Mouse (Mus musculus): Measurements from ENCODE around the gene Sh3d19. TPM values are rescaled to one million over a fixed set of nuclear protein-coding genes. Genes with fewer than 3 reads are reported as not detected.

Gene Sh3d19
- polyA plus RNA-seq, 1 experiment from 2014 or later, result 4.6 TPM

- ATAC-seq (no peak), DNase-seq (ENCODE audit: low spot score) (no peak)
- H3K27me3 ChIP-seq (replicated peaks; ENCODE audit: control insufficient read depth, insufficient read depth, low read length), result no peaks in the 10 kb centered on the region
- H3K9ac ChIP-seq (ENCODE audit: low read length), result no peak overlapping the region
- no peaks in the 10 kb centered on the region for H3K9me3 ChIP-seq (replicated peaks; ENCODE audit: control insufficient read depth, low read length)
- H3K4me2 ChIP-seq (ENCODE audit: low read length), result no peak overlapping the region
- no peak overlapping the region for H3K4me3 ChIP-seq (ENCODE audit: low read depth, low read length)
- H3K36me3 ChIP-seq (ENCODE audit: control insufficient read depth, insufficient read depth, low read length), result no peaks in the 10 kb centered on the region
- WGBS, result 75% methylated on average over 4 of the region's 4 CpGs
- no peaks in the 10 kb centered on the region for H3K4me1 ChIP-seq (ENCODE audit: control insufficient read depth, insufficient read depth, low read length)
- no peak overlapping the region for H3K27ac ChIP-seq (ENCODE audit: low read depth, low read length)
Observed at GRCm38 (mm10) chr3:86056678-86057077, 85.8 kb downstream of the Sh3d19 start.

DNA sequence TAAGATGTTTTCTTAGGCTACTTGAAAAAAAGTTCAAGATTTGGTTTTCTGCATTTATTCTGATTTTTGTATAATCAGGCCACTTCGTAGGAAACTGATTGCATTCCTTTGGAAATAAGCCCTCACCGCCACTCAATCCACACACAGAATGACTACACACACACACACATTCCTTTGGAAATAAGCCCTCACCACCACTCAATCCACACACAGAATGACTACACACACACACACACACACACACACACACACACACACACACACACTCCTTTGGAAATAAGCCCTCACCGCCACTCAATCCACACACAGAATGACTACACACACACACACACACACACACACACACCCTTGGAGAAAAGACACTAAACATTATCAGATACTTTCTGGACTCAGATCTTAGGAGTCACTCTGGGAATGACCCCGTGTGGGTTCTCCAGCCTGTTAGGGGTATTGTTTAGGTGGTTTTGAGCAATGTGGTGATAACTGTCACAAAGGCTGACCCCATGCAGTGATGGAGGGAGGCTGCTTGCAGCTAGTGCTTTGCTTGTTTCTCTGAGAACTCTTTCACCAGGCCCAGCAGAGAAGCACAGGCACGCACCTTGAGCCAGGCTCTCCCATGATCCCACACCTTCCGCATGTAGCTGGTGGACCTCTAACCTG lies 86.7 kb downstream of the Sh3d19 start:
- no peak overlapping the region for H3K27ac ChIP-seq (ENCODE audit: low read depth, low read length)
- WGBS, result 69% methylated on average over 6 of the region's 6 CpGs
- H3K36me3 ChIP-seq (ENCODE audit: control insufficient read depth, insufficient read depth, low read length), result no peaks in the 10 kb centered on the region
- ATAC-seq, result no peak
- no peak overlapping the region for H3K4me2 ChIP-seq (ENCODE audit: low read length)
- DNase-seq (ENCODE audit: low spot score), result no peak
- H3K9me3 ChIP-seq (replicated peaks; ENCODE audit: control insufficient read depth, low read length), result no peaks in the 10 kb centered on the region
- no peak overlapping the region for H3K9ac ChIP-seq (ENCODE audit: low read length)
- no peaks in the 10 kb centered on the region for H3K27me3 ChIP-seq (replicated peaks; ENCODE audit: control insufficient read depth, insufficient read depth, low read length)
- H3K4me1 ChIP-seq (ENCODE audit: control insufficient read depth, insufficient read depth, low read length), result no peaks in the 10 kb centered on the region
- no peak overlapping the region for H3K4me3 ChIP-seq (ENCODE audit: low read depth, low read length)

- Histone ChIP-seq H3K4me1 (ENCODE audit: control insufficient read depth, insufficient read depth, low read length) (no peaks in the 10 kb centered on the region), H3K36me3 (ENCODE audit: control insufficient read depth, insufficient read depth, low read length) (no peaks in the 10 kb centered on the region), H3K27me3 (replicated peaks; ENCODE audit: control insufficient read depth, insufficient read depth, low read length) (no peaks in the 10 kb centered on the region), H3K9ac (ENCODE audit: low read length) (no peak overlapping the region), H3K4me3 (ENCODE audit: low read depth, low read length) (no peak overlapping the region), H3K27ac (ENCODE audit: low read depth, low read length) (no peak overlapping the region), H3K9me3 (replicated peaks; ENCODE audit: control insufficient read depth, low read length) (no peaks in the 10 kb centered on the region), H3K4me2 (ENCODE audit: low read length) (no peak overlapping the region)
- ATAC-seq, result no peak
- 87% methylated on average over 11 of the region's 11 CpGs for WGBS
- no peak for DNase-seq (ENCODE audit: low spot score)
Observed at GRCm38 (mm10) chr3:86069646-86070250, 98.8 kb downstream of the Sh3d19 start.

DNA sequence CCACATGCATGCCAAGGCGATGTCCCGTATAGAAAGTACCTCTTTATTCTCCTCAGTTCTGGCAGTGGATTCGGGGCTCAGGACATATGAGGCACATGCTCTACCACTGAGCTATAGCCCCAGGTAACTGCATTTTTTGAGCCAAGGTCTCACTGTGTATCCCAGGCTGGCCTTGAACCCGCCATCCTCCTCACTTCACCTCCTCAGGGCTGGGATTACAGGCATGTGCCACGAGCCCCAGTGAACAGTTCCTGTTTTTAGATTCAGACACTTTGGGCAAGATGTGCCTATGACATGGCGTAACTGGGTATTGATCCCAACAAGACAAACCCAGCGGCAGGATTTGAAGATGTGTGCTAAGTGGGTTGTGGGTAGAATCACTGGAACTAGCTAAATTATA lies 99.9 kb downstream of the Sh3d19 start:
- no peak overlapping the region for H3K4me3 ChIP-seq (ENCODE audit: low read depth, low read length)
- H3K4me2 ChIP-seq (ENCODE audit: low read length), result no peak overlapping the region
- no peak overlapping the region for H3K9ac ChIP-seq (ENCODE audit: low read length)
- ATAC-seq, result no peak
- WGBS, result 87% methylated on average over 7 of the region's 7 CpGs
- H3K36me3 ChIP-seq (ENCODE audit: control insufficient read depth, insufficient read depth, low read length), result no peaks in the 10 kb centered on the region
- no peaks in the 10 kb centered on the region for H3K4me1 ChIP-seq (ENCODE audit: control insufficient read depth, insufficient read depth, low read length)
- no peak overlapping the region for H3K27ac ChIP-seq (ENCODE audit: low read depth, low read length)
- DNase-seq (ENCODE audit: low spot score), result no peak
- no peaks in the 10 kb centered on the region for H3K27me3 ChIP-seq (replicated peaks; ENCODE audit: control insufficient read depth, insufficient read depth, low read length)
- no peaks in the 10 kb centered on the region for H3K9me3 ChIP-seq (replicated peaks; ENCODE audit: control insufficient read depth, low read length)

DNA sequence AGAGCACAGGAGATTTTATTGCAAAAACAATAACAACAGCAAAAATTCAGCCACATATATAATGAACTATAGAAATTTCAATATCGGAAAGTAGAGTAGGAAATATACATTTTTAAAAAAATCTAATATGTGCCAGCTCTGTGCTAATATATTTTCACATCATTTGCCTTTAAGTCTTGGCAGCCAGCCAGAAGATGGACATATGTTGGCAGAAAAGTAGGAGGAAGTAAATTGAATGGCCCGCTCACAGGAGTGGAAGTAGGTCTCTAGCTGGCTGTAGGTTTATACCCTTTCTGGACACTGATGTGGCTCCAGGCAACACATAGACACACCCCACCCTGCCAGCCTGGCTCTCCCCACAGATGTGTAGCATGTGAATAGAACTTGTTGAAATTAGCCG lies 101.2 kb downstream of the Sh3d19 start:
- WGBS, result 84% methylated on average over 3 of the region's 3 CpGs
- Histone ChIP-seq H3K4me1 (ENCODE audit: control insufficient read depth, insufficient read depth, low read length) (no peaks in the 10 kb centered on the region), H3K9ac (ENCODE audit: low read length) (no peak overlapping the region), H3K36me3 (ENCODE audit: control insufficient read depth, insufficient read depth, low read length) (no peaks in the 10 kb centered on the region), H3K27me3 (replicated peaks; ENCODE audit: control insufficient read depth, insufficient read depth, low read length) (no peaks in the 10 kb centered on the region), H3K4me2 (ENCODE audit: low read length) (no peak overlapping the region), H3K27ac (ENCODE audit: low read depth, low read length) (no peak overlapping the region), H3K4me3 (ENCODE audit: low read depth, low read length) (no peak overlapping the region), H3K9me3 (replicated peaks; ENCODE audit: control insufficient read depth, low read length) (no peaks in the 10 kb centered on the region)
- DNase-seq (ENCODE audit: low spot score), result no peak
- no peak for ATAC-seq

DNA sequence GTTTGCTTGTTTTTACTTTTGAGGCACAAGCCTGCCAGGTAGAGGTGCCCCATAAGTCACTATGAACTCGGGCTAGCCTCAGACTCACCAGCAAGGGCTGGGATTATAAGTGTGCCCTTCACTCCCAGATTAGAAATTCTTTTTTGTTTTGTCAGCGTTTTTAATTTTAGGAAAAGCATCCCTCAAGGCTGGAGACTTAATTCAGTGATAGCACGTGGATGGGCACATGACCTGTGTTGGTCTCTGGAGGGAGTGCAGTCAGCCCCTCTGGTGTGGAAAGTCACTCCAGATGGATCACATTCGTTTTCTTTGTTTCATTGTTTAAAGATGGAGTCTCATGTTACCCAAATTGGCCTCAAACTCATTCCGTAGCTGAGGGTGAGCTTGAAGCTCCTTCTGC lies 102.0 kb downstream of the Sh3d19 start:
- H3K4me3 ChIP-seq (ENCODE audit: low read depth, low read length), result no peak overlapping the region
- no peak overlapping the region for H3K27ac ChIP-seq (ENCODE audit: low read depth, low read length)
- no peak for DNase-seq (ENCODE audit: low spot score)
- no peak overlapping the region for H3K4me2 ChIP-seq (ENCODE audit: low read length)
- ATAC-seq, result no peak
- no peaks in the 10 kb centered on the region for H3K4me1 ChIP-seq (ENCODE audit: control insufficient read depth, insufficient read depth, low read length)
- H3K9me3 ChIP-seq (replicated peaks; ENCODE audit: control insufficient read depth, low read length), result no peaks in the 10 kb centered on the region
- H3K9ac ChIP-seq (ENCODE audit: low read length), result no peak overlapping the region
- 81% methylated on average over 5 of the region's 5 CpGs for WGBS
- no peaks in the 10 kb centered on the region for H3K27me3 ChIP-seq (replicated peaks; ENCODE audit: control insufficient read depth, insufficient read depth, low read length)
- H3K36me3 ChIP-seq (ENCODE audit: control insufficient read depth, insufficient read depth, low read length), result no peaks in the 10 kb centered on the region

DNA sequence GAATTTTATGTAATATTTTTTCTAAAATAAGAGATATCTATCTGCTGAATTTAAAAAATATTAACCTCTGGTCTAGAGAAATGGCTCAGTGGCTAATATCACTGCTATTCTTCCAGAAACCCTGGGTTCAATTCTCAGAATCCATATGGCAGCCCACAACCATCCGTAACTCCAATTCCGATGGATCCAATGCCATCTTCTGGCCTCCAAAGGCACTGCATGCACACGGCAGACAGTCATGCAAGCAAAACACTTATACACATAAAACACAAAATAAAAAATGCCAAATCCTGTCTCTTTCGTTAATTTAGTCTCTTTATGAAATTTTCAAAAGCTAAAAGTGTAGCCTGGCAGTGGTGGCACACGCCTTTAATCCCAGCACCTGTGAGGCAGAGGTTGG lies 104.7 kb downstream of the Sh3d19 start:
- ATAC-seq (no peak), DNase-seq (ENCODE audit: low spot score) (no peak)
- WGBS, result 94% methylated on average over 5 of the region's 5 CpGs
- Histone ChIP-seq H3K4me3 (ENCODE audit: low read depth, low read length) (no peak overlapping the region), H3K27ac (ENCODE audit: low read depth, low read length) (no peak overlapping the region), H3K4me1 (ENCODE audit: control insufficient read depth, insufficient read depth, low read length) (no peaks in the 10 kb centered on the region), H3K27me3 (replicated peaks; ENCODE audit: control insufficient read depth, insufficient read depth, low read length) (no peaks in the 10 kb centered on the region), H3K9ac (ENCODE audit: low read length) (no peak overlapping the region), H3K4me2 (ENCODE audit: low read length) (no peak overlapping the region), H3K9me3 (replicated peaks; ENCODE audit: control insufficient read depth, low read length) (no peaks in the 10 kb centered on the region), H3K36me3 (ENCODE audit: control insufficient read depth, insufficient read depth, low read length) (no peaks in the 10 kb centered on the region)

DNA sequence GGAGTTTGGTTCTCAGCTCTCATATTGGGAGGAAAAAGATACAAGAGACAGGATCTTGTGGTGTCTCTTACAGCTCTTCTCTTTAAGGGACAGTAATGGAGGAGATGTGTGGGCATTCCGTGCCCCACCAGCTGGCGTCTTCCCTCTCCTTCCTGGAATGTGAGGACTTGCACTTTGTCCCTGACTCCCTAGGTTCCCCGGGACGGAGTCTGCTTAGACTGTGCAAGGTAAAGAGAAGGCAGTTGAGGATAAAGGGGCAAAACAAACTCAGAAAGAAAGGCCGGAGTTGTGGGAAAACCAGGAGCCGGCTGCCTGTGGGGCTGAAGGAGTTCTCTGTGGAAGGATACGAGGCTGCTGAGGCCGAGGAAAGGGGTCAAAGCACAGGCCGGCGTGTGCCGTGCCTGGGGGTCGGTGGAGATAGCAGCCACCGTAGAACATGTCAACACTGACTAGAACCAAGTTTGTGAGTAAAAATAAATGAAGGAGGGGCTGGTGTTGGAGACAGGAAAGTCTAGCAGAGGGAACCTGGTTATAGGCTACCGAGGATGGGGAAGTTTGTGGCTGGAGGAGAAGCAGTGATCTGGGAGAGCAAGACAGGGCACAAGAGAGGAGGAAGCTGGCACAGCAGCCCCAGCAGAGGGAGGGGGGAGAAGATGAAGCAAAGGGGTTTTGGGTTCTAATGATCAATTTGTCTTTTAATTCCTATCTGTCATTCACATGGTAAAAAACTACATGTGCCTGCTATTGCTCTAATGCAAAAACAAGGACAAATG lies 105.8 kb downstream of the Sh3d19 start:
- Histone ChIP-seq H3K27me3 (replicated peaks; ENCODE audit: control insufficient read depth, insufficient read depth, low read length) (no peaks in the 10 kb centered on the region), H3K36me3 (ENCODE audit: control insufficient read depth, insufficient read depth, low read length) (no peaks in the 10 kb centered on the region), H3K9ac (ENCODE audit: low read length) (no peak overlapping the region), H3K4me2 (ENCODE audit: low read length) (no peak overlapping the region), H3K27ac (ENCODE audit: low read depth, low read length) (no peak overlapping the region), H3K4me3 (ENCODE audit: low read depth, low read length) (no peak overlapping the region), H3K4me1 (ENCODE audit: control insufficient read depth, insufficient read depth, low read length) (no peaks in the 10 kb centered on the region), H3K9me3 (replicated peaks; ENCODE audit: control insufficient read depth, low read length) (no peaks in the 10 kb centered on the region)
- DNase-seq (ENCODE audit: low spot score) (no peak), ATAC-seq (no peak)
- 89% methylated on average over 14 of the region's 14 CpGs for WGBS

DNA sequence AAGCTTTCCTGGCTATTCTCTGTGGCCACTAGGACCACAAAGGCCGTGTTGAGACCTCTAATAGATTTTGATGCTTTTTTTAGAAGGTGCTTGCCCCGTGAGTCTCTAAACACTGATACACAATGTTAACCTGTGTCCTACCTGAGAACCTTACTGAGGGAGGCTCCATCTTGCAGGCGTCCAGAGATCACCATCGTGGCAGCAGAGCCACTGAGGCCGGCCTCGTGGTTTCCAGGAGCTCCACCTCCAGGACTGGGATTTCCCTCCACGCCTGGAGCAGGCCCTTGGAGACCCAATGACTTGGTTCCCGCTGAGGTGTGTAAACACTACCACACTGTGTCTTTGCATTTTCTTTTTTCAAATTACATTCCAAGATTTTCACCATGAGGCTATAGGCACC lies 112.1 kb downstream of the Sh3d19 start:
- H3K27ac ChIP-seq (ENCODE audit: low read depth, low read length), result no peak overlapping the region
- WGBS, result 92% methylated on average over 8 of the region's 8 CpGs
- 0 out of 2 replicates have a peak, but pooled peaks cover 2% of the 10 kb centered on the region for H3K36me3 ChIP-seq (ENCODE audit: control insufficient read depth, insufficient read depth, low read length)
- ATAC-seq (no peak), DNase-seq (ENCODE audit: low spot score) (no peak)
- H3K4me1 ChIP-seq (ENCODE audit: control insufficient read depth, insufficient read depth, low read length), result no peaks in the 10 kb centered on the region
- H3K9me3 ChIP-seq (replicated peaks; ENCODE audit: control insufficient read depth, low read length), result no peaks in the 10 kb centered on the region
- H3K27me3 ChIP-seq (replicated peaks; ENCODE audit: control insufficient read depth, insufficient read depth, low read length), result no peaks in the 10 kb centered on the region
- no peak overlapping the region for H3K9ac ChIP-seq (ENCODE audit: low read length)
- H3K4me3 ChIP-seq (ENCODE audit: low read depth, low read length), result no peak overlapping the region
- no peak overlapping the region for H3K4me2 ChIP-seq (ENCODE audit: low read length)

Data from forebrain, embryonic 14.5 days (tissue).